Mouse (Mus musculus): ENCODE measurements around the gene Gm5615. TPM values are rescaled to one million over a fixed set of nuclear protein-coding genes. Genes with fewer than 3 reads are reported as not detected.

The Gm5615 gene
- polyA plus RNA-seq (2017; shearing (Covaris generic)): not detected

DNA sequence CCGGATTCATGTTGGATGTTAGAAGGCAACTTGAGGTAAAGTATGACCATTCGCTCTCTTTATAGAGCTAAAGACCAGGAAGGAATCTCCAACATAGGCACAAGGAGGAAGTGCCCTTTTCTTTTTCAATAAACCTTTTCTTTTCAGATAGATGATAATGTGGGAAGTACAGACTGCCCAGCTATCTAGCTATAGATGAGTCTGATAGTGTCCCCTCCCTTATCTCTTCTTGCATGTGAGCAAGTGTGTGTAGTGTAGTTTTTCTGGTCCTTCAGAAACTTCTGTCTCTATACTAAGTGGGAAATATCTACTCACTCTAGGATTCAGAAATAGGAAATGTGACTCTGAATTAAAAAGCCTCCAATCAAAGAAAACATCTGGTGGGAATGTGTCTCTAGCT lies at the start of gene Gm5615:
TSS of gene Gm5615 (minus strand) at position 101 of the 400 bp plus-strand sequence.

DNA sequence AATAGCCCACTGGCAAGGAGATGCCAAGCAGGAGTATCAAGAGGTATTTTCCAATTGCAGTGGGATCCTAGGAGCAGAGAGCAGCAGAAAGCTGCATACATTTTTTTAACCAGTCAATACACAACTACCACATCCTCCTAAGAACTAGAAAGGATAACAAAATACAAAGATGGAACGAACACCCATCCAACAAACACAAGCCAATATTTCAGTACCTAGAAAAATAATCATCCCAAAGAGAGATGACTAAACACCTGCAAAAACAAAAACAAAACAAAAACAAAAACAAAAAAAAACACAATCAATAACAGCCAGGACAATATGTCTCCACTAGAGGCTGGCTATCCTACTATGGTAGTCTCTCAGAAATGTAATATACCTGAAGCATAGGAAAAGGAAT lies 40.8 kb upstream of the Gm5615 start, which contains the start of gene Gm17689:
TSS of gene Gm17689 (minus strand) at position 101 of the 400 bp plus-strand sequence.

Other genes starting within 250 kb of the Gm5615 start
- gene Gm7257, start 110.1 kb downstream of the Gm5615 start, polyA plus RNA-seq (2017; shearing (Covaris generic)): not detected
- gene Gm9513, start 66.3 kb downstream of the Gm5615 start, polyA plus RNA-seq (2017; shearing (Covaris generic)): not detected
- gene Gm17689, start 40.7 kb upstream of the Gm5615 start, polyA plus RNA-seq (2017; shearing (Covaris generic)): not detected
- not detected for gene A630095E13Rik, start 101.4 kb upstream of the Gm5615 start, polyA plus RNA-seq (2017; shearing (Covaris generic))
- not detected for gene Acrv1, start 151.3 kb upstream of the Gm5615 start, polyA plus RNA-seq (2017; shearing (Covaris generic))
- gene Chek1, start 185.1 kb upstream of the Gm5615 start, polyA plus RNA-seq (2017; shearing (Covaris generic)): 8.7 TPM
- gene Stt3a, start 225.7 kb upstream of the Gm5615 start, polyA plus RNA-seq (2017; shearing (Covaris generic)): 256 TPM

All from activated CD4-positive, CD25-positive, alpha-beta regulatory T cell, adult 9 weeks (primary cell).